Mouse (Mus musculus) layer of hippocampus, postnatal 14 days (tissue): Measurements from ENCODE around the gene Spink4. TPM values are rescaled to one million over a fixed set of nuclear protein-coding genes. Genes with fewer than 3 reads are reported as not detected.

Experiments used
- DNase-seq, 2 experiments: peaks; one replicate each; pipeline ENCODE4 v3.0.0; 2021 to 2022; ENCODE audit warnings: low spot score in 2 of 2, mixed read lengths in 1 of 2
- total RNA-seq, 2 experiments: library from RNA; stranded (reverse); gene quantifications; 2 replicates each; pipeline ENCODE4 v1.2.3; 2021

Spink4 gene
- total RNA-seq, 2 experiments from 2014 or later, result not detected

- no peak for DNase-seq
These were observed 36.1 kb downstream of the Spink4 start for GRCm38 (mm10) chr4:40955942-40956341.

DNA sequence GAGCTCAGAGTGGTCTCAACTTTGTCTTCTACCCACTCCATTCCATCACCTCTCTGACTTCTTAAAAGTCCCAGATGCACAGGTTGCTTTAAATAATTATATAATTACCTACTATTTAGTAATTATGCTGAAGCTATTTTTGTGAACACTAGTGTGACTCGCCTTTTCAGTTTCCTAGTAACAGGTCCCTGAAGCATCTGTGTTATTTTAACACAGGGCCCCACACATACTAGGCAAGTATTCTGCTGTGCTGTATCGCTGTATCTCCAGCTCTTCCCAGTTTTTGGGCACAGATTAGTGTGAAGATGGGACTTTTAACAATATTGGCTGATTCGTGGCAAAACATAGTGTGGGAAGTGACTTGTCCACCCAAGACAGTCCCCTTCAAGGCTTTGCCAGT is 43.7 kb downstream of the Spink4 start:
- peak in 1 of 2 experiments; percentile 37 for DNase-seq

DNA sequence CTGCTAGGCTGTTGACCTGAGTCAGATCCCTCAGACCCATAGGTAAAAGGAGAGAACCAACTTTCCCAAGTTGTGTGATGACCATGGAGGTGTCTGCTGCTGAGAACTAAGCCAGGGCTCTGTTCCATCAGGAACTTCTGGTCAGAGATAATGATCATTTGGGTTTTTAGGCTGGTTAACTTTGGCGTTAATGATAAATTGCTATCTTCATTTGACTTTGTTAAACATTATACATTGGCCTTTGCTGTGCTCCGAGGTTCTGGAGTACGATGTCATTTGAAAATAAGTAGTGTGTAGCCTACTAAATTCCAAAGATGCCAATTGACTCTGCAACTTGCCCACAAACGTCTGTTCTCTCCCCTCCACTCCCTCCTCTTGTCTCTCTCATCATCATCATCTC is 49.3 kb downstream of the Spink4 start:
- no peak for DNase-seq

- no peak for DNase-seq
These were observed 50.1 kb downstream of the Spink4 start for GRCm38 (mm10) chr4:40969781-40970591.

DNA sequence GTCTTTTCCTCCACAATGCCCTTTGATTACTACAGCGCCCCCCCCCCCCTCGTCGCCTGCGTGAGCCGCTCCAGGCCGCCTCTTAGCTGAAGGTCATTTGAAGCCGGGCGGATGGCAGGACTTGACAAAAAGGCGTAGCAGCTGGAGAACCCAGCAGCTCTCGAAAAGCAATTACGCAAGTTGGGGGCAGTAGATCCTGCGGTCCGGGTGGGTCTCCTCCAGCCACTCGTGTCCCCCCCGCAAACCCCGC is 50.7 kb downstream of the Spink4 start:
- no peak for DNase-seq

GRCm38 (mm10) chr4:40970842-40971701 is 51.2 kb downstream of the Spink4 start, which contains the start of gene Nfx1:
Nfx1 (plus strand) TSS chr4:40970906.
- DNase-seq, result peak; percentile 94 to 96

DNA sequence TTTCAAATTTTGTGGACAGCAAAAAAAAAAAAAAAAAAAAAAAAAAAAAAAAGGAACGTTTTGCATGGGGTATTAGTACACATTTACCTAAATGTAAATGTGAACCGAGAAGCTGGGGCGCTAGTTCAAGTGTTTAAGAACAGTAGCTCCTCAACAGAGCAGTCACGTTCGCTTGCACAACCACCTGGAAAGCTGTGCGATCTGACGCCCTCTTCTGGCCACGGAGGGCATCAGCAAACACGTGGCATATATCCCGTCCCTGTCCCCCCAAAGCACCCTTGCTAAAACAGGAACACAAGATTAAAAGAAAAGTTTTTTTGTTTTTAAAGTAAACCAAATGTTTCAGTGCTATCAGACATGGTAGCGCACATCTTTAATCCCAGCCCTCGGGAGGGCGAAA is 51.9 kb downstream of the Spink4 start:
- DNase-seq, result peak in 1 of 2 experiments; percentile 40

- no peak for DNase-seq
These were observed 54.2 kb downstream of the Spink4 start for GRCm38 (mm10) chr4:40974011-40974410.

- no peak for DNase-seq
These were observed 55.8 kb downstream of the Spink4 start for GRCm38 (mm10) chr4:40975678-40976077.

- no peak for DNase-seq
These were observed 56.8 kb downstream of the Spink4 start for GRCm38 (mm10) chr4:40976651-40977050.

DNA sequence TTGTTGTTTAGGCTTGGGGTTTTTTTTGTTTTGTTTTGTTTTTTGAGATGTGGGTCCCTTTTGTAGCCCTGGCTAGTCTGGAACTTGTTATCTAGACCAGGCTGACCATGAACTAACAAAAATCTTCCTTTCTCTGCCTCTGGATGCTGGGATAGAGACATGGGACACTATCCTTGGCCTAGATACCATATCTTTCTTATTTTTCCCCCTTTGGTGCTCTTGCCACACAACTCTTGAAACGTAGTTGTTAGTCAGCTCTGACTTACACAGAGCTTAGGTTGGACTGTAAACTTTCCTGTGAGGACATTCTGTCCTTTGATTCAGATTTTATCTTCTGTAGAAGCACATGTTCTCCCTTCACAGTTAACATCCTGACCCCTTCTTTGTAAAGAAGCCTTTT is 59.6 kb downstream of the Spink4 start:
- DNase-seq, result no peak

Other genes starting within 250 kb of the Spink4 start
- gene Aptx, start 216.9 kb upstream of the Spink4 start, total RNA-seq, result 10 to 100 TPM; 23.6 to 26.7 TPM
- gene Dnaja1, start 197.9 kb upstream of the Spink4 start, total RNA-seq, result 100 to 1,000 TPM; 326 to 370 TPM
- gene Smu1, start 162.1 kb upstream of the Spink4 start, total RNA-seq, result 10 to 100 TPM; 42.4 to 44.2 TPM
- 1 to 10 TPM; 6.2 to 8.5 TPM for gene B4galt1, start 66.0 kb upstream of the Spink4 start, total RNA-seq
- 100 to 1,000 TPM; 152 to 154 TPM for gene Bag1, start 28.2 kb downstream of the Spink4 start, total RNA-seq
- 10 to 100 TPM; 74.8 to 82.1 TPM for gene Chmp5, start 28.4 kb downstream of the Spink4 start, total RNA-seq
- 10 to 100 TPM; 59.1 to 61.6 TPM for gene Nfx1, start 50.9 kb downstream of the Spink4 start, total RNA-seq
- not detected for gene Aqp7, start 128.1 kb downstream of the Spink4 start, total RNA-seq
- under 1 TPM in 1 of 2 experiments, not detected in 1; 0.18 TPM for gene Aqp3, start 178.1 kb downstream of the Spink4 start, total RNA-seq
- 10 to 100 TPM; 90.4 to 95.1 TPM for gene Nol6, start 204.4 kb downstream of the Spink4 start, total RNA-seq
- gene Ube2r2, start 215.7 kb downstream of the Spink4 start, total RNA-seq, result 10 to 100 TPM; 77.6 to 78.2 TPM